Mouse (Mus musculus) stomach, postnatal 0 days (tissue): Measurements from ENCODE around the gene Fahd1. TPM values are rescaled to one million over a fixed set of nuclear protein-coding genes. Genes with fewer than 3 reads are reported as not detected.
A peak's percentile ranks its signal among the peaks of the same experiment; 100 is the strongest.

Experiments used
- ATAC-seq: fragments of 200-750 bp; cut with Nextera tagmentation; 2 replicates; pipeline ENCODE4 v1.8.0; 2017; ENCODE audit not compliant: low FRiP score, low TSS enrichment
- DNase-seq: peaks from one replicate; pipeline ENCODE4 v3.0.0-alpha.2; 2016; ENCODE audit warnings: low spot score
- H3K27ac ChIP-seq: fragments of 300-500 bp; sonication (generic); replicated peaks from 2 replicates; pipeline ENCODE4 v1.5.1; 2014; ENCODE audit warnings: mild to moderate bottlenecking, control low read depth
- H3K27me3 ChIP-seq: fragments of 300-500 bp; sonication (generic); 2 replicates; pipeline ENCODE4 v1.6.1; 2014; ENCODE audit warnings: low read length; ENCODE audit not compliant: control insufficient read depth, insufficient read depth
- H3K36me3 ChIP-seq: fragments of 300-500 bp; sonication (generic); 2 replicates; pipeline ENCODE4 v1.6.1; 2014; ENCODE audit warnings: low read length, mixed read lengths; ENCODE audit not compliant: control insufficient read depth, insufficient read depth
- H3K4me1 ChIP-seq: fragments of 300-500 bp; sonication (generic); replicated peaks from 2 replicates; pipeline ENCODE4 v1.6.1; 2014; ENCODE audit warnings: antibody characterized with exemption; ENCODE audit not compliant: control insufficient read depth, insufficient read depth
- H3K4me2 ChIP-seq: fragments of 300-500 bp; sonication (generic); replicated peaks from 2 replicates; pipeline ENCODE4 v1.6.1; 2014; ENCODE audit warnings: low read depth, mild to moderate bottlenecking, control low read depth, moderate library complexity
- H3K4me3 ChIP-seq: fragments of 300-500 bp; sonication (generic); 2 replicates; pipeline ENCODE4 v1.5.1; 2014; ENCODE audit warnings: low read depth, low read length, control low read depth
- H3K9ac ChIP-seq: fragments of 300-500 bp; sonication (generic); 2 replicates; pipeline ENCODE4 v1.6.1; 2014; ENCODE audit warnings: mild to moderate bottlenecking, low read length, control low read depth, mixed read lengths
- H3K9me3 ChIP-seq: fragments of 300-500 bp; sonication (generic); 2 replicates; pipeline ENCODE4 v1.6.1; 2016; ENCODE audit warnings: low read length; ENCODE audit not compliant: control insufficient read depth
- CTCF ChIP-seq: IDR thresholded peaks from 2 replicates; pipeline ENCODE4 v1.5.1; 2016; ENCODE audit warnings: antibody characterized with exemption, low read depth, mild to moderate bottlenecking, moderate library complexity
- EP300 ChIP-seq: optimal IDR thresholded peaks from 2 replicates; pipeline ENCODE3; 2016; ENCODE audit warnings: antibody characterized with exemption
- WGBS: fragments of 180-500 bp; shearing (Covaris S2); extraction: QIAGEN DNeasy Blood & Tissue Kit; methylation state at CpG from one replicate; pipeline ENCODE4 v1.1.7; 2014; 5-methylcytosine and 5-hydroxymethylcytosine counted together
- polyA plus RNA-seq: library from polyadenylated mRNA; unstranded; fragments of >200 nt; fragmentation: Nextera tagmentation; extraction: Ambion mirVana; gene quantifications from 2 replicates; pipeline ENCODE4 v1.2.1, GENCODE M21; 2015

Fahd1 gene
- polyA plus RNA-seq, 1 experiment from 2014 or later: 24.1 TPM

DNA sequence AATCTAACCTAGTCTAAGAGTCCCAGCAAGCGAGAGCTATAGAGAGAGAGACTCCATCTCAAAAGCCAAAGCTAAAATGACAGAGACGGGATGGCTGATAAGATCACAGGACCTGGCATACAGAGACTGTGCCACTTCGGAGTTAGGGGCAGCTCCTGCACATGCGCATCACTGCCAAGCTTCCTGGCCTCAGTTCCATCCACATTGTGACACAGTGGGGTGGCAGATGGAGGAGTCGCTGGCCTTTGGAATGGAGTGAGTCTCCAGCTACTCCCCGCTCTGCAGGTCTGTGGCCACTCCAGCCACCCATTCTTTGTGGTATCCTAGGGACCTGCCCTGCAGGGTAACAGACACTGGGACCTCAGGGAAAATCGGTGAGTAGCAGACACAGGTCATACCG is 15.6 kb upstream of the Fahd1 start, which contains the start of gene Igfals:
TSS of gene Igfals (plus strand) at position 222 of the 400 bp plus-strand sequence.
- ATAC-seq: no peak
- H3K27me3 ChIP-seq: no peaks in the 10 kb centered on the region
- no peak within 1 kb of the TSS for H3K4me2 ChIP-seq
- no peak within 1 kb of the TSS for H3K27ac ChIP-seq
- no peak within 1 kb of the TSS for H3K4me3 ChIP-seq
- no peak within 1 kb of the TSS for H3K9ac ChIP-seq
- TF ChIP-seq CTCF (no peak), EP300 (no peak)
- peaks cover 14% of the 10 kb centered on the region for H3K36me3 ChIP-seq
- 87% methylated on average over 8 of the region's 8 CpGs for WGBS
- H3K4me1 ChIP-seq: no peaks in the 10 kb centered on the region
- no peaks in the 10 kb centered on the region for H3K9me3 ChIP-seq
- DNase-seq: no peak

DNA sequence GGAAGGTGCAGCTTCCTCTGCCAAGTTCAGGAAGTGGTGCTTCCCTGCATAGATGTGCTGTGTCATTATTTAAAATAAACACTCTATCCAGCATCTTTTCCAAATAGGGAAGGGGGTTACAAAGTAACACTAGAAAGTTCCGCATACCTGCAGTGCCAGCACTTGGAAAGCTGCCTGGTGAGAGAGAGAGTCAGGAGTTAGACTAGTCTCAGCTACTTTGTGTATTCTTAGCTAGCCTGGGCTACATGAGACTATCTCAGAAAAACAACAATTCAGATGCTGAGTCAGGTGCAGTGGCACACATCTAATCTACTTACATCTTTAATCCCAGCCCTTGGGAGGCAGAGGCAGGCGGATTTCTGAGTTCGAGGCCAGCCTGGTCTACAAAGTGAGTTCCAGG is 11.6 kb upstream of the Fahd1 start:
- Histone ChIP-seq H3K27ac (no peak overlapping the region), H3K9ac (no peak overlapping the region), H3K9me3 (no peaks in the 10 kb centered on the region), H3K36me3 (peaks cover 14% of the 10 kb centered on the region), H3K4me3 (no peak overlapping the region), H3K4me2 (no peak overlapping the region), H3K4me1 (no peaks in the 10 kb centered on the region), H3K27me3 (no peaks in the 10 kb centered on the region)
- WGBS: 95% methylated on average over 3 of the region's 3 CpGs
- DNase-seq (no peak), ATAC-seq (no peak)
- TF ChIP-seq CTCF (no peak), EP300 (no peak)

GRCm38 (mm10) chr17:24860076-24860475 is 9.9 kb upstream of the Fahd1 start:
- no peak overlapping the region for H3K4me2 ChIP-seq
- DNase-seq (no peak), ATAC-seq (peak; percentile 25; the same call in 1 of the 2 replicates)
- no peak overlapping the region for H3K27ac ChIP-seq
- H3K9me3 ChIP-seq: no peaks in the 10 kb centered on the region
- no peaks in the 10 kb centered on the region for H3K4me1 ChIP-seq
- 91% methylated on average over 8 of the region's 8 CpGs for WGBS
- H3K36me3 ChIP-seq: peaks cover 21% of the 10 kb centered on the region
- no peak overlapping the region for H3K9ac ChIP-seq
- H3K27me3 ChIP-seq: no peaks in the 10 kb centered on the region
- TF ChIP-seq EP300 (no peak), CTCF (no peak)
- H3K4me3 ChIP-seq: no peak overlapping the region

- H3K4me1 ChIP-seq: no peaks in the 10 kb centered on the region
- no peaks in the 10 kb centered on the region for H3K9me3 ChIP-seq
- DNase-seq: no peak
- H3K9ac ChIP-seq: no peak overlapping the region
- WGBS: 88% methylated on average over 6 of the region's 6 CpGs
- ATAC-seq: no peak
- H3K27me3 ChIP-seq: no peaks in the 10 kb centered on the region
- no peak overlapping the region for H3K4me2 ChIP-seq
- no peak overlapping the region for H3K4me3 ChIP-seq
- H3K27ac ChIP-seq: no peak overlapping the region
- TF ChIP-seq CTCF (no peak), EP300 (no peak)
- H3K36me3 ChIP-seq: peaks cover 19% of the 10 kb centered on the region
Measured at GRCm38 (mm10) chr17:24858967-24859366, 8.8 kb upstream of the Fahd1 start.

DNA sequence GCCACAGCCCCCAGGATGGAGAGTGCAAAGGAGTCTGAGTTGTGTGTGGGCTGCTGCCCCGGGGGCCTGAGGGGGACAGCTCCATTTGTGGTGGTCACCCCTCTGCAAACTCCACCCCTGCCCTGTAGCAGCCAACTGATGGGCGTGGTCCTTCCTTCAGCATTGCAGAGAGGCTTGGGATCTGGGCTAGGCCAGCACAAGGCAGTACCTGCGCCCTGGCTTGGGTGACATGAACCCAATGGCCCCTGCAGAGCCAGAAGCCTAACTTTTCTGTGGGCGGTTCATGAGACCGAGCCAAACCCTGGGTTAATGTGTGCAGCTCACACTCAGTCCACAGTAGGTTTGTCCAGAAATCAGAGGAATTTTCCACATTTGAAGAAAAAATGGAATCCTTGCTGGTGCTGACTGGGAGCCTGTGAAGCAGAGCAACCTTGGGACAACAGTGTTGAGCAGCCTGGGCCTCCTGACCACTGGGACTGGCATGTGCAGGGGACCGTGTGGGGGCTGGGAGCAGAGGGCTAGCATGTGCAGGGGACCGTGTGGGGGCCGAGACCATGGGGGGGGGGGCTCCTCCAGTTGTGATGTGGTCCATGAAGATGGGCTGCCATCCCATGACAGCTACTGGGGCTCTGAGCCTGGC is 7.8 kb upstream of the Fahd1 start:
- no peak overlapping the region for H3K27ac ChIP-seq
- DNase-seq: no peak
- H3K27me3 ChIP-seq: no peaks in the 10 kb centered on the region
- no peak overlapping the region for H3K4me3 ChIP-seq
- TF ChIP-seq CTCF (no peak), EP300 (no peak)
- 0 out of 2 replicates have a peak, but pooled peaks have one; percentile 15 for ATAC-seq
- 85% methylated on average over 8 of the region's 8 CpGs for WGBS
- no peaks in the 10 kb centered on the region for H3K9me3 ChIP-seq
- peaks cover 15% of the 10 kb centered on the region for H3K36me3 ChIP-seq
- no peak overlapping the region for H3K9ac ChIP-seq
- no peaks in the 10 kb centered on the region for H3K4me1 ChIP-seq
- no peak overlapping the region for H3K4me2 ChIP-seq

GRCm38 (mm10) chr17:24856589-24856988 is 6.4 kb upstream of the Fahd1 start:
- no peak for DNase-seq
- Histone ChIP-seq H3K9ac (no peak overlapping the region), H3K4me1 (no peaks in the 10 kb centered on the region), H3K9me3 (no peaks in the 10 kb centered on the region), H3K4me2 (no peak overlapping the region), H3K4me3 (no peak overlapping the region), H3K27ac (no peak overlapping the region), H3K27me3 (no peaks in the 10 kb centered on the region), H3K36me3 (peaks cover 15% of the 10 kb centered on the region)
- WGBS: 93% methylated on average over 13 of the region's 13 CpGs
- TF ChIP-seq EP300: no peak
- TF ChIP-seq CTCF: no peak
- ATAC-seq: no peak
